Mouse (Mus musculus) kidney, embryonic 16.5 days (tissue): ENCODE measurements around the gene Ccnb1. TPM values are rescaled to one million over a fixed set of nuclear protein-coding genes. Genes with fewer than 3 reads are reported as not detected.

Experiments
- ATAC-seq: fragments of 200-750 bp; cut with Nextera tagmentation; 2 replicates; pipeline ENCODE4 v1.8.0; 2017; ENCODE audit warnings: moderate TSS enrichment; ENCODE audit not compliant: low FRiP score, low TSS enrichment
- H3K27ac ChIP-seq: fragments of 300-500 bp; sonication (generic); 2 replicates; pipeline ENCODE4 v1.5.1; 2014; ENCODE audit warnings: low read length
- H3K27me3 ChIP-seq: fragments of 300-500 bp; sonication (generic); 2 replicates; pipeline ENCODE4 v1.6.1; 2014; ENCODE audit warnings: low read length, control low read depth, mixed read lengths; ENCODE audit not compliant: insufficient read depth
- H3K36me3 ChIP-seq: fragments of 300-500 bp; sonication (generic); 2 replicates; pipeline ENCODE4 v1.6.1; 2014; ENCODE audit warnings: low read length, control low read depth, mixed read lengths; ENCODE audit not compliant: insufficient read depth
- H3K4me1 ChIP-seq: fragments of 300-500 bp; sonication (generic); 2 replicates; pipeline ENCODE4 v1.6.1; 2014; ENCODE audit warnings: low read length, control low read depth, mixed read lengths; ENCODE audit not compliant: insufficient read depth
- H3K4me2 ChIP-seq: fragments of 300-500 bp; sonication (generic); replicated peaks from 2 replicates; pipeline ENCODE4 v1.6.1; 2014; ENCODE audit warnings: low read depth, low read length
- H3K4me3 ChIP-seq: fragments of 300-500 bp; sonication (generic); 2 replicates; pipeline ENCODE4 v1.5.1; 2014; ENCODE audit warnings: mild to moderate bottlenecking, low read length
- H3K9ac ChIP-seq: fragments of 300-500 bp; sonication (generic); replicated peaks from 2 replicates; pipeline ENCODE4 v1.6.1; 2014; ENCODE audit warnings: low read length
- H3K9me3 ChIP-seq: fragments of 300-500 bp; sonication (generic); 2 replicates; pipeline ENCODE4 v1.6.1; 2016; ENCODE audit warnings: low read length, control low read depth
- WGBS: fragments of 180-500 bp; shearing (Covaris S2); extraction: QIAGEN DNeasy Blood & Tissue Kit; methylation state at CpG from one replicate; pipeline ENCODE4 v1.1.7; 2014; 5-methylcytosine and 5-hydroxymethylcytosine counted together
- polyA plus RNA-seq: library from polyadenylated mRNA; unstranded; fragments of >200 nt; fragmentation: Nextera tagmentation; extraction: Ambion mirVana; gene quantifications from 2 replicates; pipeline ENCODE4 v1.2.1, GENCODE M21; 2015

The Ccnb1 gene
- polyA plus RNA-seq, 1 experiment from 2014 or later: 269 TPM

GRCm38 (mm10) chr13:100776056-100776419 lies 10.3 kb downstream of the Ccnb1 start:
- no peaks in the 10 kb centered on the region for H3K27me3 ChIP-seq
- ATAC-seq: no peak
- WGBS: 9% methylated on average over 8 of the region's 8 CpGs
- no peaks in the 10 kb centered on the region for H3K9me3 ChIP-seq
- H3K4me2 ChIP-seq: peak overlapping the region; percentile 90
- peaks cover 14% of the 10 kb centered on the region for H3K4me1 ChIP-seq
- peaks cover 25% of the 10 kb centered on the region; the same call in 1 of the 2 replicates for H3K36me3 ChIP-seq
- peak overlapping the region; percentile 91 for H3K4me3 ChIP-seq
- peak overlapping the region; percentile 87 for H3K9ac ChIP-seq
- H3K27ac ChIP-seq: peak overlapping the region; percentile 70

GRCm38 (mm10) chr13:100775252-100776055 lies 10.9 kb downstream of the Ccnb1 start, which contains the start of gene Cenph:
Gene Cenph (minus strand): TSS chr13:100775899.
- WGBS: under 1% methylated on average over 46 of the region's 46 CpGs
- Histone ChIP-seq H3K9me3 (no peaks in the 10 kb centered on the region), H3K36me3 (peaks cover 26% of the 10 kb centered on the region; the same call in 1 of the 2 replicates), H3K4me3 (peak within 1 kb of the TSS; percentile 91), H3K4me2 (peak within 1 kb of the TSS; percentile 90), H3K27ac (peak within 1 kb of the TSS; percentile 70), H3K27me3 (no peaks in the 10 kb centered on the region), H3K9ac (peak within 1 kb of the TSS; percentile 87), H3K4me1 (peaks cover 14% of the 10 kb centered on the region)
- peak; percentile 93 for ATAC-seq

DNA sequence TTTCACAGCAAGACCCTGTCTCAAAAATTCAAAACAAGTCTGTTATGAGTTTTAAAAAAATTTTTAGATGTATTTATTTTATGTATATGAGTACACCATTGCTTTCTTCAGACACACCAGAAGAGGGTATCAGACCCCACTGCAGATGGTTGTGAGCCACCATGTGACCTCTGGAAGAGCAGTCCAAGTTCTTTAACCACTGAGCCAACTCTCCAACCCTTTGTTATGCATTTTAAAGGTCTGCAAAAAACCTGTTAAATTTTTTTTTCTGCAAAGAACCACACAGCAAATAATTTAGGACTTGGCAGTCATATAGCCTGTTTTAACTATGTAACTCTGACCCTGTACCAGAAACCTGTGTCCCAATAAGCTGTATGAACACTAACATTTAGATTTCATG lies 11.7 kb downstream of the Ccnb1 start:
- Histone ChIP-seq H3K9ac (peak overlapping the region; percentile 87), H3K4me2 (peak overlapping the region; percentile 90), H3K4me3 (peak overlapping the region; percentile 91), H3K36me3 (peaks cover 25% of the 10 kb centered on the region), H3K27me3 (no peaks in the 10 kb centered on the region), H3K4me1 (peaks cover 14% of the 10 kb centered on the region), H3K9me3 (no peaks in the 10 kb centered on the region), H3K27ac (no peak overlapping the region)
- no peak for ATAC-seq

GRCm38 (mm10) chr13:100755329-100755728 lies 31.0 kb downstream of the Ccnb1 start:
- WGBS: 88% methylated on average over 2 of the region's 2 CpGs

GRCm38 (mm10) chr13:100754186-100754585 lies 32.2 kb downstream of the Ccnb1 start:
- WGBS: 75% methylated on average over 4 of the region's 4 CpGs
- no peak overlapping the region for H3K9ac ChIP-seq
- H3K27me3 ChIP-seq: no peaks in the 10 kb centered on the region
- peaks cover 3% of the 10 kb centered on the region; the same call in 1 of the 2 replicates for H3K4me1 ChIP-seq
- no peak overlapping the region for H3K27ac ChIP-seq
- H3K4me3 ChIP-seq: no peak overlapping the region
- H3K9me3 ChIP-seq: no peaks in the 10 kb centered on the region
- H3K36me3 ChIP-seq: no peaks in the 10 kb centered on the region
- no peak overlapping the region for H3K4me2 ChIP-seq
- ATAC-seq: no peak

More at GRCm38 (mm10) chr13:100755329-100755728, 31.0 kb downstream of the Ccnb1 start:
- H3K9ac ChIP-seq: no peak overlapping the region
- H3K4me1 ChIP-seq: peaks cover 3% of the 10 kb centered on the region; the same call in 1 of the 2 replicates
- peaks cover 9% of the 10 kb centered on the region for H3K36me3 ChIP-seq
- H3K4me2 ChIP-seq: no peak overlapping the region
- no peak overlapping the region for H3K27ac ChIP-seq
- H3K27me3 ChIP-seq: no peaks in the 10 kb centered on the region
- ATAC-seq: no peak
- H3K9me3 ChIP-seq: no peaks in the 10 kb centered on the region
- H3K4me3 ChIP-seq: no peak overlapping the region

DNA sequence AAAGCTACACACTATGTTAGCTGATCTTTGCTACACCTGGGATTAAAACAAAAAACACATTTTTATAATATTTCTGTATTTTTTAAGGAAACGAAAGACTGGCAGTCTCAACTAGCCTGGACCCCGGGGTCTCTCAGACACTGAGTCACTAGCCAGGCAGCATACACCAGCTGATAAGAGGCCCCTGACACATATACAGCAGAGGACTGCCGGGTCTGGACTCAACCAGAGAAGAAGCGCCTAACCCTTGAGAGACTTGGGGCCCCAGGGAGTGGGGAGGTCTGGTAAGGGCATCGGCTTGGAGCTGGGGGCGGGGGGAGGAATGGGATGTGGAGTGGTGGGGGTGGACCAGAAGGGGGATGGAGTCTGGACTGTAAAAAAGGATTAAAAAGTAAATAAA lies 33.4 kb downstream of the Ccnb1 start:
- H3K36me3 ChIP-seq: no peaks in the 10 kb centered on the region
- H3K4me1 ChIP-seq: peaks cover 3% of the 10 kb centered on the region; the same call in 1 of the 2 replicates
- H3K27me3 ChIP-seq: no peaks in the 10 kb centered on the region
- H3K9me3 ChIP-seq: no peaks in the 10 kb centered on the region
- no peak for ATAC-seq
- H3K4me2 ChIP-seq: no peak overlapping the region
- WGBS: 74% methylated on average over 6 of the region's 6 CpGs
- H3K4me3 ChIP-seq: no peak overlapping the region
- H3K27ac ChIP-seq: no peak overlapping the region
- H3K9ac ChIP-seq: no peak overlapping the region

GRCm38 (mm10) chr13:100752529-100752928 lies 33.8 kb downstream of the Ccnb1 start:
- Histone ChIP-seq H3K9ac (no peak overlapping the region), H3K4me2 (no peak overlapping the region), H3K27ac (no peak overlapping the region), H3K36me3 (no peaks in the 10 kb centered on the region), H3K4me1 (peaks cover 3% of the 10 kb centered on the region; the same call in 1 of the 2 replicates), H3K9me3 (no peaks in the 10 kb centered on the region), H3K27me3 (no peaks in the 10 kb centered on the region), H3K4me3 (no peak overlapping the region)
- WGBS: 90% methylated on average over 8 of the region's 8 CpGs
- ATAC-seq: no peak

DNA sequence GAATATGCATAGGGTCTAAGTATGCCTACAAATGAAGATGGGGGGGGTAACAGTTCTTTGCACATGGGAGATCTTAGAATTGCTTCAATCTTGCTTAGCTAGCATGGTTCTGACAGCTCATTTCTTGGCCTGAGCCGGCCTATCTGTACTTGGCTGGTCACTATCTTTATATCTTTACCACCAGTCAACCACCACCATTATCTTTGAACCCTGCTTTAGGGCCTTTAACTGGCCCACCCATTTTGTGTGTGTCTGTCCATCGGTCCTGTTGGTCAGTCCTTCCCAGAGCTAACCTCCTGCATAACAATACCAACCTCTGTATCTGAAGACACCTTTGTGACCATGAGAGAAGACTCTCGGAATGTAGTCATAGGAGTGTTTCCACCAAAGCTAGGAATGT lies 35.0 kb downstream of the Ccnb1 start:
- Histone ChIP-seq H3K9ac (no peak overlapping the region), H3K4me3 (no peak overlapping the region), H3K36me3 (no peaks in the 10 kb centered on the region), H3K27ac (no peak overlapping the region), H3K4me2 (no peak overlapping the region), H3K4me1 (peaks cover 3% of the 10 kb centered on the region; the same call in 1 of the 2 replicates), H3K9me3 (no peaks in the 10 kb centered on the region), H3K27me3 (no peaks in the 10 kb centered on the region)
- 85% methylated on average over 3 of the region's 3 CpGs for WGBS
- no peak for ATAC-seq

GRCm38 (mm10) chr13:100750799-100751198 lies 35.6 kb downstream of the Ccnb1 start:
- Histone ChIP-seq H3K4me3 (no peak overlapping the region), H3K27ac (no peak overlapping the region), H3K4me2 (no peak overlapping the region), H3K9me3 (no peaks in the 10 kb centered on the region), H3K9ac (no peak overlapping the region), H3K4me1 (peaks cover 3% of the 10 kb centered on the region; the same call in 1 of the 2 replicates), H3K27me3 (no peaks in the 10 kb centered on the region), H3K36me3 (no peaks in the 10 kb centered on the region)
- 64% methylated on average over 5 of the region's 5 CpGs for WGBS
- ATAC-seq: no peak

DNA sequence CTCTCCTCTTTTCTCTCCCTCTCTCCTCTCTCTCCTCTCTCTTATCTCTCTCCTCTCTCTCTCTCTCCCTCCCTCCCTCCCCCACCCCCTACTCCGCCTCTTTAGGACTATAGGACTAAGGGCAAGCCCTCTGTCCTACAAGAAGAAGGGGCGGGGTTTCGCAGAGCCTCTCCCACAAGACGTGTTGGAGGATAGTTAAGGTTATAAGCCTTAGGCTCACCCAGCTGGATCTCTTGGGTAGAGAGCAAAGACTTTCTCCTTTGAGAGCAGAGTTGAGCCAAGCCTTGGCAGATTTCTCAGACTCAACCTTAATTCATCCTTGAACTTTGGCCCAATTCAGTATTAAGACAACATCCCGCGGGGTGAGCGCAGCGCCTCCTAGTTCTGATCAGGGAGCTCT lies 37.7 kb downstream of the Ccnb1 start:
- 49% methylated on average over 8 of the region's 8 CpGs for WGBS
- peaks cover 8% of the 10 kb centered on the region; the same call in 1 of the 2 replicates for H3K4me1 ChIP-seq
- ATAC-seq: no peak
- H3K4me3 ChIP-seq: no peak overlapping the region
- no peaks in the 10 kb centered on the region for H3K9me3 ChIP-seq
- no peaks in the 10 kb centered on the region for H3K27me3 ChIP-seq
- H3K4me2 ChIP-seq: no peak overlapping the region
- no peak overlapping the region for H3K9ac ChIP-seq
- no peaks in the 10 kb centered on the region for H3K36me3 ChIP-seq
- no peak overlapping the region for H3K27ac ChIP-seq
